Mouse (Mus musculus): ENCODE results near the gene Gpr88.
"Not testable (repeated sequence)": the region's sequence is repeated elsewhere in the genome, so short reads cannot be mapped to it uniquely, and the experiment has no call there.

The Gpr88 gene

DNA sequence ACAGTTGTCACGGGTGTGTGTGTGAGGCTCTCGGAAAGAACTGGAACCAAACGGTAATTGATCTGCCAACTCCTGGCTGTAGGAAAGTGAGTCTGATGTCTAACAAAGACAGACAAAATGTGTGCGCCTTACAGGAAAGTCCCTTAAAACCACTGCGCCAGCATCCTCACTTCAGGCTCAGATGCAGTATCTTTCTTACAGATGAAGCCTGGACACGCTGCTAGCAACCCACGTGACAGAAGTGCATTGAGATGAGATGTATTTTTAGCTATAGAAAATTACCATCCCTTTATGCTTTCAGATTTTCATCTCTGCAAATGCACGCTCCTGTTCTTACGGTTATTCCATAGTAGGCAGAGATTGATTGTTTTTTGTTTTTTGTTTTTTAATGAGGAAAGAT, 10.6 kb downstream of the Gpr88 start:
- DNase-seq (ENCODE audit: low read depth, low spot score) = no peak

DNA sequence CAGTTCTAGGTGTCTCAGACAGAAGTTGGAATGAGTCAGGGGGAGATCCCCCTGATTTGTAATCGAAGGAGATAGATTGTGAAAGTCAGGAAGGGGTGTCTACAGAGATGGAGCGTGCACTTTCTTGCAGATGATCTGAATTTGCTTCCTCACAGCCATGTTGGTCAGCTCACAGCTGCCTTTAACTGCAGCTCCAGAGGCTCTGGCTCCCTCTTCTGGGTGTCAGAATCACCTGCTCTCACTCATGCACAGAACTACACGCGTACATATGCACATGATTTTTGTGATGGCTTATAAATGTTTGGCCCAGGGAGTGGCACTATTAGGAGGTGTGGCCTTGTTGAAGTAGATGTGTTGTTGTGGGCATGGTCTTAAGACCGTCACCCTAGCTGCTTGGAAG, 15.8 kb downstream of the Gpr88 start:
- DNase-seq (ENCODE audit: low read depth, low spot score) = no peak

DNA sequence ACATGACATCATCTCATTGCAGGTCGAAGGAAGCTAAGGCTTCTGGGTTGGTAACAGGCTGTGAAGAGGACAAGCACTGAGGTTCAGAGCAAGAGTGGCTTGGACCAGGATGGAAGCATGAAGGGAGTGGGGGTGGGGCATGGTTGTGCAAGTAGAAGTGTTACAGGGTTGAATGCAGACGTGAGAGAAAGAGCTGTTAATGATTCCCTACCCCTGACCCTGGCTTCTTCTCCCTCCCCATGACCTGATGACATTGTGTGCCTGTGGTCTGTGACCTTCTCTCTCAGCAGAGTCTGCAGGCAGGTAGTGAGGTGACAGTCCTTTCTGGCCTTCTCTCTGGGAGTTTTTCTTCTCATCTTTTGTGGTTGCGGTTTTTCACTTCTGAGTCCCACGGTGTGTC, 16.4 kb downstream of the Gpr88 start:
- DNase-seq (ENCODE audit: low read depth, low spot score) = no peak

DNA sequence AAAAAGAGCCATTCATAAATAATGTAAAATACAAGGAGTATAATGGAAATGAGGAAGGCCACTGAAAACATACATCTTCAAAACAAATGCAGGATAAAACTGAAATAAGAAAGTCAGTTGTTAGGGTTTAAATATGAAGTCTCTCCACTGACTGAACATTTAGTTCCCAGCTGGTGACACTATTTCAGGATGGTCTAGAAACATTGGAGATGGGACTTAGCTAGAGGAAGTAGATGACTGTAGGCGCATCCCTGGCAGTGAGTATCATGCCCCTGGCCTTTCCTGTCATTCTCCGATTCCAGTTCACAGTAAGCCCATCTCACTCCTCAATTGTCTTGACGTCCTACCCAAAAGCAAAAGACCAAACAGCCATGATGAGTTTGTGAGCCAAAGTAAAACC, 19.8 kb downstream of the Gpr88 start:
- DNase-seq (ENCODE audit: low read depth, low spot score) = no peak

DNA sequence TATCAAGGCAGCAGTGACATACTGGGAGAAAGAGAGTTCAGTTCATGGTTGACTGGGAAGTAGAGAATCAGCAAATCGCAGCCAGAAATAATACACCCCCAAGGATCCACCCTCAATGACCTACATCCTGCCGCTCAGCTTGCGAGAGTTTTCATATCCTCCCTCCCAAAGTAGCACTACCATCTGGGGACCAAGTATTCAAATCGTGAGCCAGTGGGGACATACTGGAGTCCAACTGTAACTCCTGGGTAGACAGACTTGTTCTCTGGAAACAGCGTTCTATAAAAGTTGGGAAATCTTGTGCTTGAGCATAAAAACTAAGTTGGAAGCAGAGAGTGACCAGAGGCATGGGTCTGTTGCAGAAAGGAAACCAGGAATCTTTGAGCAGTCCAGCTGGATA, 20.5 kb downstream of the Gpr88 start:
- DNase-seq (ENCODE audit: low read depth, low spot score) = no peak

DNA sequence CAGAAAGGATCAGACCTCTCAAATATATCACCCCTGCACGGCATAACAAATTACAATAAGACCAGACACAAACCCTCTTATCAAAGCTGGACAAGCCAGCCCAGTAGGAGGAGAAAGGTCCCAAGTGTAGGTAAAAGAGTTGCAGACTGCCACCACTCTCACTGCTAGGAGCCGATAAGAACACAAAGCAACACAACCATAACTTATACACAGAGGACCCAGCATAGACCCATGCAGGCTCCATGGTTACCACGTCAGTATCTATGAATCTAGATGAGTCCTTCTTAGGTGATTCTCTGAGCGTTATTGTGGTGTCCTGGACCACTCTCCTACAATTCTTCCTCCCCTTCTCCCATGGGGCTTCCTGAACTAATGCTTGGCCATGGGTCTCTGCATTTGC, 24.0 kb downstream of the Gpr88 start:
- DNase-seq (ENCODE audit: low read depth, low spot score) = no peak

DNA sequence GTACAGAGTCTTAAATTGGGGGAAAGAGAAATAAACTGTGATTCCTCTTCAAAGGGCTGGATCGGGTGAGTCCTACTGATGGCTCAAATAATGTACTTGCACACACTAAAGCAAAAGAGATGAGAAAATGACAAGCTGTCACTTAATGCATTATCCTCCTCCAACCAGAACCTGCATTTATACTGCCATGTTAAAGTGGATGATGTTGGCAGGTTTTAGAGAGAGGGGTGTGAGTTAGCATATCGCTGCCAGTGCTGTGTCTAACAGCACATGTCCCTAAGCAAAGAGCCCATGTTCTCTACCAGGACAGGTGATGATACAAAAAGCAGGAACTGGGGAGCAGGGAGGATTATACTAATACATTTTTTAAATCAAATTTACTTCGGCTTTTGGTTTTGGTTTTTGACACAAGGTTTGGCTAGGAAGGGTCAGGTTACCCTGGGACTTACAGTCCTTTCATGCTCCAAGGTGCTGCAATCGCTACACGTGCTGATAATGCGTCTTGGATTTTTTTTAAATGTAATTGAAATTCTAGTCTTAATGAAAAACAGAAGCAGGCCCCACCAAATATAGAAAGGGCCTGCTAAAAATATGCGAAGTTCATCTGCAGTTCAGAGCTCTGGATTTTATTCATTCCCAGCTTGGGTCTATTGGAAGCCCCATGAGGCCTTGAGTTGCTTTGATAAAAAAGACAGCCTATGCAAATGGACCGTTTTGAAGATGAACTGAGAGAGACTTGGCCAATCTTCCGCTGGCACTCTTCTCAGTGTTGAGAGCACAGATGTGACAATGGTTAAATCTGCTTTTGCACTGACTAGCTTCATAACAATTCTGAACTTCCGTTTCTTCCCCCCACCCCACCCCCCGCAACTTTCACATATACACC, 24.7 kb downstream of the Gpr88 start:
- no peak for DNase-seq (ENCODE audit: low read depth, low spot score)

DNA sequence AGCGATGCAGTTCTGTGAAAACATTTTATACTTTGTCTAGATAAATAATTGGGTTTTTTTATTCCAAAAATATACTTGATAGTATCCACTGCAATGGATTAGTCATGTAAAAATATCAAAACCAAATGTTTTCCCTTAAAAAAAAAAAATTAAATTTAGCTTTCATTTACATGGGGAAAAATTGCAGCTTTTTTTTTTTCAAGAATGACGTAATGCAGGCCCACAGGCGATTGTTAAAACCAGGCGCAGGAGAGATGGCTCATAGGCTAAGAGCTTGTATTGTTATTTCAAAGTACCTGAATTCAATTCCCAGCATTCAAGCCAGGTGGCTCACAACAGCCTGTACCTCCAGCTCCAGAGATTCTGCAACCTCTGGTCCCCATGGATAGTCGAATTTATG, 25.9 kb downstream of the Gpr88 start:
- DNase-seq (ENCODE audit: low read depth, low spot score) = no peak

DNA sequence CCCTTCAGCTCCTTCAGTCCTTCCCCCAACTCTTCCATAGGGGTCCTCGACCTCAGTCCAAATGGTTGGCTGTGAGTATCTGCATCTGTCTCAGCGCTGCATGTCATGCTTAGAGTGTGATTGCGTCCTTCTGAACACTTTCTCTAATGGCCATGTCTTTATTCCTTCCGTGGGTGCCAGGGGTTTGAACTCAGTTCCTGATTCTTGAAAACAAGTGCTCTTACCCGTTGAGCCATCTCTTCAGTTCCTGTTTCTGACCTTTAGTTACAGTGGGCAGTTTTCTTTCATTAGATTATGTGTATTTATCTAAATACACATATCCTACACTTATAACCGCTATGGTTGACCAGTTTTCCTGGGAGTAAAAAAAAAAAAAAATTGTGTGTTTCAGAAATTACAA, 26.4 kb downstream of the Gpr88 start:
- no peak for DNase-seq (ENCODE audit: low read depth, low spot score)

DNA sequence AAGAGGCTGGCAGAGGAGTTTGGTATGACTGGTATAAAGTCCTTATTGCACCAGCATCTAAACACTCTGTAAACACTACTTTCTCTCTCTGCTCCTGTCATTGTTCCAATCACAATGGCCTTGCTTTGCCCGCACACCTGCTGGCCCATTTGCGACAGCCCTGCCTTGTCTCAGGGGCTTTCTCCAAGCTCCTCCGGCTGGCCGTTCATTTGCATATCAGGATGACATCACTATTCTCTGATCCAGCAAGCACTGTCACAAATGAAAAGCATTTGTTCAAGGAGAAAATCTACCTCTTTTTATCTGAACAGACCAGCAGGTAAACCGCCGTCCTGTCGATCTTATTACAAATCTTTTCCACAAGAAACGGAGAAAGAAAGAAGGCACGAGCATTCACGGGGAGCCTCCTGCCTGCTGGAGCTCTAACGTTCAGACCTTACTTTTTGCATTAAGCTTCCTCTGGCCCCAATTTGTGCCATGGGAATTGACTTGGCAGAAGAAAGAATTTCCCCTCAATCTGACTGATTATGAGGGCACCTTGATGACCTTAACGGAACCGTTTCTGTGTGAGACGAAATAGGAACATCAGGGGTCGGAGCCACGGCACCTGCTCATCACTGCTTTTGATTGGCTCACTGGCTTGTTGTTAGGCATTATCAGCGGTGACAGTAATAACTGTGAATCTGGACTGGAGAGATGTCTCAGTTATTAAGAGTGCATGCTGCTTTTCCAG, 30.6 kb downstream of the Gpr88 start:
- DNase-seq (ENCODE audit: low read depth, low spot score) = no peak

DNA sequence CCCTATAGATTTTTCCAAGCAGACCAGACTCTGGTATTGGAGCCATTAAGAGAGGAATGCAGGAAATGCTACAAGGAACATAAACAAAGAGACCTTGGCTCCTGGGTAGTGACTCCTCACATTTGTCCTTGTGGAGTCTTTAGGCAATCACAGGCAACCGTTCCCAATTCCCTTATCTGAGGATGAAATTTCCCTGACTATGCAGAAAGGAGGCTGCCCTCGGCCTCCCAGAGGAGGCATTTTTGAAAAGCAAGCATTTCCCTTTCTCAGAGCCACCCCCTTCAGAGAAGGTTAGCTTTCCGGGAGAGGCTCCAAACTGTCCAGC, 31.7 kb downstream of the Gpr88 start:
- no peak for DNase-seq (ENCODE audit: low read depth, low spot score)

DNA sequence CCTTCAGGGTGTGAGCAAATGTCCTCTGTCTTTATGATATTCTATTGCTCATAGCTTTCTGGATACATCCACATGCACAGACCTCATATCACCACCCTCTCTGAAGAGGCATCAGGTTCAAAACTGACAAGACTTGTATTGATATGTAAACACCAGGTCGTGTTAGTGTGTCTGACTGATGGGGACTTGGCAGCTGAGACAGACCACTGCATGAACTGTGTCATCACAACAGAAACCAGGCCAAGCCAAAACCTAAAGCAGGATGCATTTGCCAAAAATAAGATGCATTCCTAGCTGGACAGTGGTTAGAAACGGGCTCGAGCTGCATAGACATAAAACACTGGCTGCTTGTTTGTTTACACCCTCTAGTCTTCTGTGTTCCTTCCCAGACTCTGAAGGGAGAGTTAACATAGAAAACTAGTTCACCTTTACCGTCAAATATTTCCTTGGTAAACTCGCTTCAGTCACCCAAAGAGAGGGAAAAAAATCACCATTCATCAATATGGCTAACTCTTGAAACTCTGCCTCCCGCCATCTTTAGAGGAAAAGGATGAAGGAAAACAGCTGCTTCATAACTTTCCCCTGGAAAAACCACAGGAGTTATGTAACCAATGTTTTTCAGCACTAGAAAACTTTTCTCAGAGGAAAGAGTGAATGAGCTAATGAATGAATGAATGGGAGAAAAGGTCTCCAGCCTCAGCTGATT, 32.2 kb downstream of the Gpr88 start:
- DNase-seq (ENCODE audit: low read depth, low spot score) = no peak

DNA sequence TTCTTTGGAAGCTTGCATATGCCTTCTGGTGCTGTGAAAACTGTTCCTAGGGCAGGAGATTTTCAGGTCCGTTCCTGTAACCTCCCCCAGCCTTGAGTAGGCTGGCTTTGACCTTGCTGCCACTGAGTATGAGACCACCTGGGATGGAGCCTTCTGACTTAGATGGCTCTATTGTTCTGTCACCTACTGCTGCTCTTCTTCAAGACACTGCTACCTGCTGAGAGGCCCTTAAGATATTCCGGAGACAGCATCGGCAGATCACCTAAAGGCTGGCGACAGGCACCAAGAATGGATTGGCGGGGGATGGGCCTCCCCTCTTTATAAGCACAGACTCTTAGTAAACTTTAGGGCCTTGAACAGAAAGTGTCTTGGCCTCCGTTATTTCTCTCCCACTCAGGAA, 35.9 kb downstream of the Gpr88 start:
- not testable (repeated sequence) for DNase-seq (ENCODE audit: low read depth, low spot score)

DNA sequence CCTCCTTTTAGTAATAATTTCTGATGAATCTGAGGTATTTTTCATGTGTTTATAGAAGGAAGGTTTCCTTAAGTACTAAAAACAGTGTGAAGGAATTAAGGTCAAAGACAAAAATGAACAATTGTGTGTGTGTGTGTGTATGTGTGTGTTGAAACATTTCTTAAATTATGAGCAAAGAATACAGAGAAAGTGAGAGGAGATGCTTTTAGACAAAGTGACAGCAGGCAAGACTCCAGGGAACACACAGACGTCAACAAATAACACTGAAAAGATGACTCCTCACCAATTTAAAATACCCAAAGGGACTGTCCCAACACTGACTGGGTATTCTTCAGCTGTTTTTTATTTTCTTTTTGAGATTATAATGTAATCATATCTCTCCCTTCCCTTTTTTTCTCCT, 37.0 kb downstream of the Gpr88 start:
- no peak for DNase-seq (ENCODE audit: low read depth, low spot score)

DNA sequence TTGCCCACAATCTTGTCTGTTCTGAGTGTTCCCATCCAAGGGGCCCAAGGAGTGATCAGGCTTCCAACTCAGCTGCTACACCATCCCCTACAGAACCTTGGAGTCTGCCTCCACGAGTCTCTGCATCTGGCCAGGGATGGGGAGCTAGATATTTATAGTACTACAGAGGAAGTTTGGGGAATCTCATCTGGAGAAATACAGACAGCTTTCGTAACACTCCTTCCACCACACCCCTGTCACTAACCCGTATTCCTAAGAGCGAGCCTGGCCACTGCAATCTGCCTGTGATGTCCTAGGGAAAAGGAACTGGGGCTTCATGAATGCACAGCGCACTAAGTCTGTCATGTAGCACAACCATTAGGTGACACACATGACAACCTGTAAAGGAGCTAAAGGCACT, 41.7 kb downstream of the Gpr88 start:
- no peak for DNase-seq (ENCODE audit: low read depth, low spot score)

DNA sequence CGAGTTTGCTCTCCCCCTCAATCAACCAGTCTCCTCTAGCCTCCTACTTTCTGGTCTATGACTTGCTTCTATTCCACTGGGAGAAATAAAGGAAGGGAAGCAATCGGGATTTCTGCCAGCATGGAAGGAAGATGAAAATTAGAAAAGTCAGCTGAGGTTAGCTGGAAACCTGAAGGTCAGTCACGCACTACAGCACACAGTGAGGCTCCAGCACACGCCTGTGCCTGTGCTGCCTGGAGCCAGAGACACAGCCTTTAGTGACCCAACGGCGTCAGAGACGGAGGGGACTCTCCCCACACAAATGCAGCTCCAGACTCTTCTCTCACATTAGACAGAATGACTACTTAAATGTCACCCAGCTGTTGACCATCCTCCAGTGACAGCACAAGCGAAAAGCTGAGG, 42.6 kb downstream of the Gpr88 start:
- no peak for DNase-seq (ENCODE audit: low read depth, low spot score)

DNA sequence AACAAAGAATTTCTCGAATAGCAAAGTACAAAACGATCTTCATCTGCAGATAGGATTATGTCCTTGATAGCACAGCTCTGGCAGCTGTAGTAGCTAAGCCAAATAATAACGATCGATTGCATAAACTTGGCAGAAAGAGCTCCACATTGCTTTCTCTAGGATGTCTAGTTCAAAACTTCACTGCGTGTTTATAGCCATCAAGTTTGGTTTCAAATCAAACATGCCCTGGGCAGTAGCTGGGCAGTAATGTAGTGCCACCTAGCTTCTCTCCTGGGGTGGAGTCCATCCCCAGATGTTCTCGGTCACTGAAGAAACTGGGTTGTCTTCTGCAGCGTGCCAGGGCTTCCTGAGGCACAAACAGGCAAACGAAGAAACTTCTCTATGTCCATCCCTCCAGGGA, 44.1 kb downstream of the Gpr88 start:
- DNase-seq (ENCODE audit: low read depth, low spot score) = no peak

DNA sequence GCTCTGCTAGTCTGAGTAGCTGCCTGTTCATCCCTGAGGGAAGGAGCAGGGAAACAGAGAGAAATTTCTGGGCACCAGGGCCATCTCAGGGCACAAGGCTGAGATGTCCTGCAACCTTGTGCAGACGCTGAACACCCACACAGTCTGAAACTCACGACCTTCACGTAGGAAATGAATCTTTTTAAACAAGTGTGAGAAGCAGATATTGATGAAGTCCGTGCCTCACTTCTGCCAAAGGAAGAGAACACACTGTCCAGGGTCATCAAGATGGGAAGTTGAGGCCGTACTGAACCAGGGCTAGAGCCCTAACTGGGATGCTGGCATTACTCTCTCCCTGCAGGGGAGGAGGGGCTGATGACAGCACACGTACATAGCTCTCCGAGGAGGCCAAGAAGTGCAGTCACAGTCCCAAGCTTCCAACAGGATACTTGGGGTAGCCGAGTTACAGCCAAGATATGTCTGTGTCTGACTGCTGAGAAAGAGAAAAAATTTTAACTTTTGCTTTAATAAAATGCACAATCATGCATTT, 46.9 kb downstream of the Gpr88 start:
- no peak for DNase-seq (ENCODE audit: low read depth, low spot score)

DNA sequence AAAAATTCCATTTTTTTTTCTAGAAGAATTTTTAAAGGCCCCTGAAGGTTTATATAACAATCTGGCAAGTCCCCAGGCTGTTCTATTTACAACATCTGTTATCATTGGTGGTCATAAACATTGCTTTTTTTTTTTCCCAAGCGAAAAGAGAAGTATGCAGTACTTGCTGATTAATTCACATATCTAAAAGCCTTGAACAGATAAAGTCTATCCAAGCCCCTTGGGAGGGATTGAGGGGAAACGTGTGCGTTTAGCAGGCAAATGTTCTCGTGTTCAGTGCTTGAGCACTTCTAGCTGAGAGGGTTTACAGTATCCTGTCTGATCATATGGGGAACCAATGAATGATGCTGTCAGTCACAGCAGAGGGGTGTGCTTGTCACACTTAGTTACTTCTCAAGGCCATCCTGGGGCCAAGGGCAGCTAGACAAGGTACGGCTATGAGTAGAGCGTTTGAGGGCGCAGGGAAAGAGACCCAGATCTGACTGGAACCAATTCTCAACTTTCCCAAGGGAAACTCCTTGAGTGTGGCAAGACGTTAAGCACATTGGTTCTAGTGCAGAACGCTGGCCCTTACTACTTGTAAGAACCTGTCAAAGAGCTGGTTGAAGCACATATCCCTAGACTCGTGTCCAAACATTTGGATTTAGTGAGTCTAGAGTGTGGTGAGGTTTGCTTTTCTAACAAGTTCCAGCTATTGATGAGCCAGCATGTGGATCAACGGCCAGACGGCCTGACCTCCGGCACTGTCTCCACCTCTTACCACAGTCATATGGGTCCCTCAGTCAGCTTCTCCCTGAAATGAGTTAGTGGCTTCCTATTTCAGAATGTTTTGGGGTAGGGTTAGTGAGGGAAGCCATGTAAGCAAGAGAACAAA, 47.7 kb downstream of the Gpr88 start:
- no peak for DNase-seq (ENCODE audit: low read depth, low spot score)

DNA sequence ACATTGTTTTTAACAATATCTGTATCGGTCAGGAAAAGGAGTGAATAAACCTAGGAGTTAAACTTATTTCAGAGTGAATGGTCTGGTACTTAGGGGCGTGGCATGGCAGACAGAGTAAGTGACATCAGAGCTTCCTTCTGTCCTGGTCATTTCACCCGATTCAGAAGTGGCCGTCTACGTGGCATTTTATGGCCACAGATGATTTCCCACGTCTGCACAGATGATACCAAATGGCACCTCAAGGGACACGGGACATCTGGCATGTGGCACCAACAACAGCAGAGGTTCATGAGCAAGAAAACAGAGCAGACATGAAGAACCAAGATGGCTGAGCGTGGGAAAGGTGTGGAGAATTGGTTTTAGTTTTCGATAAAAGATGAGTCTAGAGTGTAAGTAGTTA, 48.7 kb downstream of the Gpr88 start:
- DNase-seq (ENCODE audit: low read depth, low spot score) = no peak

DNA sequence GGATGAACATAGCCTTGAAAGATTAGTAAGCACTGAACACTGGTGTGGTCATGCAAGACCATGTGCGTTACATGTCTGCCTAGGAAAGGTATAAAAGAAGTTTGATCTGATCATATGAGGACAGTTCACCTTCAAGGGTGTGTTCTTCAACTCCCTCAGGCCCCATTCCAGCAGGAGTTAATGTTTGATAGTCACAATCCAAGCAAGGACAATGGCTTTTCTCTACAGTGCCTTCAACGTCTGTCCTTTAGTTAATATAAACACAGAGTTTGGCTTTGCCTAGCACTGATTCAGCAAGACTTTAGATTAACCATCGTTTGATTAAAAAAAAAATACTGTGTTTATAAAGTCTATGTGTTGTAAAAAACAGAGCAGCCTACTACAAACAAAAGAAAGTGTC, 49.4 kb downstream of the Gpr88 start:
- DNase-seq (ENCODE audit: low read depth, low spot score) = no peak

DNA sequence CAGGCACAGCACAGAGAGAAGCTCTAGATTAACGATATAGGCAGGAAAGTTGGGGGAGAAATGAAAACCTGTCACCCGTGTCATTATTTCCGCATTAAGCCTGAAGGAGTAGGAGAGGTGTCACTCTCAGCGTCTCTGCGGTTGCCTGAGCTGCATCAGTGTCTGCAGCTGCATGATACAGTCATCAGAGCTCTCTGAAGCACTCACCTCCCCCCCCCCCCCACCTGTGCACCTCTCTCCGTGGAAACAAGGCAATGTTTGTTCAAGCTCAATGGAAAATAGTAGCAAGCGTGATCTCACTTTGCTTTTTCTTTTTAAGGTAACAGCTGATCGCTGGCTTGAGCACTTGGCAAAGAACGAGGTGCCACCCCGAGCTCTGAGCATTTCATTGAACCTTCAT, 53.2 kb downstream of the Gpr88 start:
- DNase-seq (ENCODE audit: low read depth, low spot score) = no peak

All from embryo, embryonic 11.5 days (tissue).